Mouse (Mus musculus): ENCODE measurements at regions not wholly inside any gene's neighbourhood (a gene's known extent, or its start where the extent isn't known, plus 50 kb on each side); places are given as distances from the start of the nearest gene placed in this dataset.

- DNase-seq (ENCODE audit: low spot score in 2 of 2), result no peak
These were observed 156.3 kb downstream of the Grm4 start for GRCm38 (mm10) chr17:27364899-27365298.

- no peak for DNase-seq (ENCODE audit: low spot score in 2 of 2)
These were observed 156.9 kb downstream of the Grm4 start for GRCm38 (mm10) chr17:27364338-27364737.

- no peak for DNase-seq (ENCODE audit: low spot score in 2 of 2)
These were observed 157.3 kb downstream of the Grm4 start for GRCm38 (mm10) chr17:27363911-27364310.

GRCm38 (mm10) chr17:27362221-27362620 is 158.0 kb upstream of the Lemd2 start:
- DNase-seq (ENCODE audit: low spot score in 2 of 2), result peak; percentile 67 to 73

- peak; percentile 15 to 22 for DNase-seq (ENCODE audit: low spot score in 2 of 2)
These were observed 157.1 kb upstream of the Lemd2 start for GRCm38 (mm10) chr17:27361362-27361761.

GRCm38 (mm10) chr17:27356862-27357261 is 152.6 kb upstream of the Lemd2 start:
- no peak for DNase-seq (ENCODE audit: low spot score in 2 of 2)

GRCm38 (mm10) chr17:27355717-27356116 is 151.4 kb upstream of the Lemd2 start:
- no peak for DNase-seq (ENCODE audit: low spot score in 2 of 2)

- no peak for DNase-seq (ENCODE audit: low spot score in 2 of 2)
These were observed 150.8 kb upstream of the Lemd2 start for GRCm38 (mm10) chr17:27355056-27355455.

- no peak for DNase-seq (ENCODE audit: low spot score in 2 of 2)
These were observed 145.6 kb upstream of the Lemd2 start for GRCm38 (mm10) chr17:27349911-27350310.

- DNase-seq (ENCODE audit: low spot score in 2 of 2), result no peak
These were observed 145.2 kb upstream of the Lemd2 start for GRCm38 (mm10) chr17:27349432-27349831.

GRCm38 (mm10) chr17:27341952-27342890 is 138.0 kb upstream of the Lemd2 start:
- no peak for DNase-seq (ENCODE audit: low spot score in 2 of 2)

GRCm38 (mm10) chr17:27339823-27340222 is 135.6 kb upstream of the Lemd2 start:
- no peak for DNase-seq (ENCODE audit: low spot score in 2 of 2)

- no peak for DNase-seq (ENCODE audit: low spot score in 2 of 2)
These were observed 135.0 kb upstream of the Lemd2 start for GRCm38 (mm10) chr17:27339261-27339660.

- no peak for DNase-seq (ENCODE audit: low spot score in 2 of 2)
These were observed 131.4 kb upstream of the Lemd2 start for GRCm38 (mm10) chr17:27335621-27336020.

GRCm38 (mm10) chr17:27333593-27333992 is 129.3 kb upstream of the Lemd2 start:
- no peak for DNase-seq (ENCODE audit: low spot score in 2 of 2)

- no peak for DNase-seq (ENCODE audit: low spot score in 2 of 2)
These were observed 128.9 kb upstream of the Lemd2 start for GRCm38 (mm10) chr17:27333141-27333540.

- no peak for DNase-seq (ENCODE audit: low spot score in 2 of 2)
These were observed 127.8 kb upstream of the Lemd2 start for GRCm38 (mm10) chr17:27332076-27332475.

GRCm38 (mm10) chr17:27331630-27332029 is 127.4 kb upstream of the Lemd2 start:
- no peak for DNase-seq (ENCODE audit: low spot score in 2 of 2)

- no peak for DNase-seq (ENCODE audit: low spot score in 2 of 2)
These were observed 125.5 kb upstream of the Lemd2 start for GRCm38 (mm10) chr17:27329791-27330190.

- DNase-seq (ENCODE audit: low spot score in 2 of 2), result no peak
These were observed 124.9 kb upstream of the Lemd2 start for GRCm38 (mm10) chr17:27329183-27329582.

- peak; percentile 33 to 39 for DNase-seq (ENCODE audit: low spot score in 2 of 2)
These were observed 120.8 kb upstream of the Lemd2 start for GRCm38 (mm10) chr17:27325002-27325460.

- DNase-seq (ENCODE audit: low spot score in 2 of 2), result peak in 1 of 2 experiments; percentile 1
These were observed 119.2 kb upstream of the Lemd2 start for GRCm38 (mm10) chr17:27323513-27323912.

- DNase-seq (ENCODE audit: low spot score in 2 of 2), result no peak
These were observed 118.7 kb upstream of the Lemd2 start for GRCm38 (mm10) chr17:27322891-27323509.
